Mouse (Mus musculus): ENCODE results near the gene Ddb1.

GRCm38 (mm10) chr19:10676656-10677055 lies 71.5 kb downstream of the Ddb1 start:
- no peak for TF ChIP-seq EP300 (IDR thresholded peaks at IDR 0.05; ENCODE audit: low read depth)
- no peak for TF ChIP-seq CTCF (IDR thresholded peaks at IDR 0.05; ENCODE audit: low read depth)
